Mouse (Mus musculus): ENCODE results near the gene Ppp1r3g. TPM values are rescaled to one million over a fixed set of nuclear protein-coding genes. Genes with fewer than 3 reads are reported as not detected.
A peak's percentile ranks its signal among the peaks of the same experiment; 100 is the strongest.

The Ppp1r3g gene
- polyA plus RNA-seq, 2 experiments, result 0.25 to 0.63 TPM

- WGBS (ENCODE audit: insufficient replicate concordance), result 67% methylated on average over 8 of the region's 8 CpGs
- Histone ChIP-seq H3K4me3 (ENCODE audit: insufficient read depth in 1 of 2, low read depth in 2 of 2, low read length in 2 of 2) (no peak overlapping the region), H3K27ac (no peak overlapping the region), H3K9ac (replicated peaks) (no peak overlapping the region), H3K4me2 (ENCODE audit: low read depth) (no peak overlapping the region), H3K9me3 (ENCODE audit: control insufficient read depth, low read length) (no peaks in the 10 kb centered on the region), H3K27me3 (ENCODE audit: control insufficient read depth, insufficient read depth, low read length) (no peaks in the 10 kb centered on the region), H3K36me3 (replicated peaks; ENCODE audit: control insufficient read depth, insufficient read depth, low read depth) (no peaks in the 10 kb centered on the region), H3K4me1 (replicated peaks; ENCODE audit: control insufficient read depth in 2 of 2, insufficient read depth in 2 of 2, low read length in 1 of 2) (peaks cover 2 to 12% of the 10 kb centered on the region in 2 experiments; a peak in 3 of 4 replicates)
- ATAC-seq (ENCODE audit: insufficient read depth) (no peak), DNase-seq (ENCODE audit: low read depth in 3 of 3, low spot score in 3 of 3) (peak; percentile 11 to 12 (median 11))
- TF ChIP-seq EP300 (IDR thresholded peaks at IDR 0.05; ENCODE audit: low read depth) (no peak), CTCF (IDR thresholded peaks at IDR 0.05; ENCODE audit: low read depth) (no peak)
Measured at GRCm38 (mm10) chr13:35994067-35994466, 35.4 kb downstream of the Ppp1r3g start.

- DNase-seq (ENCODE audit: low read depth in 3 of 3, low spot score in 3 of 3) (no peak), ATAC-seq (ENCODE audit: insufficient read depth) (no peak)
- H3K27ac ChIP-seq, result no peak overlapping the region
- H3K36me3 ChIP-seq (replicated peaks; ENCODE audit: control insufficient read depth, insufficient read depth, low read depth), result no peaks in the 10 kb centered on the region
- H3K4me1 ChIP-seq (replicated peaks; ENCODE audit: control insufficient read depth in 2 of 2, insufficient read depth in 2 of 2, low read length in 1 of 2), result peaks cover 2 to 12% of the 10 kb centered on the region in 2 experiments; a peak in 3 of 4 replicates
- WGBS (ENCODE audit: insufficient replicate concordance), result 72% methylated on average over 3 of the region's 3 CpGs
- no peak overlapping the region for H3K9ac ChIP-seq (replicated peaks)
- H3K9me3 ChIP-seq (ENCODE audit: control insufficient read depth, low read length), result no peaks in the 10 kb centered on the region
- TF ChIP-seq EP300 (IDR thresholded peaks at IDR 0.05; ENCODE audit: low read depth) (no peak), CTCF (IDR thresholded peaks at IDR 0.05; ENCODE audit: low read depth) (no peak)
- H3K27me3 ChIP-seq (ENCODE audit: control insufficient read depth, insufficient read depth, low read length), result no peaks in the 10 kb centered on the region
- no peak overlapping the region for H3K4me3 ChIP-seq (ENCODE audit: insufficient read depth in 1 of 2, low read depth in 2 of 2, low read length in 2 of 2)
- H3K4me2 ChIP-seq (ENCODE audit: low read depth), result no peak overlapping the region
Measured at GRCm38 (mm10) chr13:35995231-35995630, 36.6 kb downstream of the Ppp1r3g start.

- WGBS (ENCODE audit: insufficient replicate concordance), result 78% methylated on average over 2 of the region's 2 CpGs
- H3K4me3 ChIP-seq (ENCODE audit: insufficient read depth in 1 of 2, low read depth in 2 of 2, low read length in 2 of 2), result no peak overlapping the region
- DNase-seq (ENCODE audit: low read depth in 3 of 3, low spot score in 3 of 3), result no peak
Measured at GRCm38 (mm10) chr13:35995696-35996426, 37.2 kb downstream of the Ppp1r3g start.

GRCm38 (mm10) chr13:35997606-35998005 lies 39.0 kb downstream of the Ppp1r3g start:
- H3K27me3 ChIP-seq (ENCODE audit: control insufficient read depth, insufficient read depth, low read length), result no peaks in the 10 kb centered on the region
- no peak overlapping the region for H3K4me2 ChIP-seq (ENCODE audit: low read depth)
- H3K4me1 ChIP-seq (replicated peaks; ENCODE audit: control insufficient read depth in 2 of 2, insufficient read depth in 2 of 2, low read length in 1 of 2), result peaks cover 2 to 12% of the 10 kb centered on the region in 2 experiments; a peak in 3 of 4 replicates
- H3K9ac ChIP-seq (replicated peaks), result no peak overlapping the region
- no peak overlapping the region for H3K4me3 ChIP-seq (ENCODE audit: insufficient read depth in 1 of 2, low read depth in 2 of 2, low read length in 2 of 2)
- H3K9me3 ChIP-seq (ENCODE audit: control insufficient read depth, low read length), result no peaks in the 10 kb centered on the region
- WGBS (ENCODE audit: insufficient replicate concordance), result 78% methylated on average over 4 of the region's 4 CpGs
- TF ChIP-seq CTCF (IDR thresholded peaks at IDR 0.05; ENCODE audit: low read depth) (no peak), EP300 (IDR thresholded peaks at IDR 0.05; ENCODE audit: low read depth) (no peak)
- ATAC-seq (ENCODE audit: insufficient read depth), result no peak
- no peaks in the 10 kb centered on the region for H3K36me3 ChIP-seq (replicated peaks; ENCODE audit: control insufficient read depth, insufficient read depth, low read depth)
- DNase-seq (ENCODE audit: low read depth in 3 of 3, low spot score in 3 of 3), result no peak
- no peak overlapping the region for H3K27ac ChIP-seq

More at GRCm38 (mm10) chr13:35995696-35996426, 37.2 kb downstream of the Ppp1r3g start:
- Histone ChIP-seq H3K27me3 (ENCODE audit: control insufficient read depth, insufficient read depth, low read length) (no peaks in the 10 kb centered on the region), H3K4me1 (replicated peaks; ENCODE audit: control insufficient read depth in 2 of 2, insufficient read depth in 2 of 2, low read length in 1 of 2) (peaks cover 2 to 12% of the 10 kb centered on the region in 2 experiments; a peak in 3 of 4 replicates), H3K36me3 (replicated peaks; ENCODE audit: control insufficient read depth, insufficient read depth, low read depth) (no peaks in the 10 kb centered on the region), H3K9ac (replicated peaks) (no peak overlapping the region), H3K27ac (no peak overlapping the region), H3K9me3 (ENCODE audit: control insufficient read depth, low read length) (no peaks in the 10 kb centered on the region), H3K4me2 (ENCODE audit: low read depth) (no peak overlapping the region)
- TF ChIP-seq EP300 (IDR thresholded peaks at IDR 0.05; ENCODE audit: low read depth), result no peak
- TF ChIP-seq CTCF (IDR thresholded peaks at IDR 0.05; ENCODE audit: low read depth), result no peak
- peak; percentile 52; the same call in 1 of the 2 replicates for ATAC-seq (ENCODE audit: insufficient read depth)

- Histone ChIP-seq H3K4me2 (ENCODE audit: low read depth) (no peak overlapping the region), H3K9me3 (ENCODE audit: control insufficient read depth, low read length) (no peaks in the 10 kb centered on the region), H3K27me3 (ENCODE audit: control insufficient read depth, insufficient read depth, low read length) (no peaks in the 10 kb centered on the region), H3K27ac (no peak overlapping the region), H3K4me3 (ENCODE audit: insufficient read depth in 1 of 2, low read depth in 2 of 2, low read length in 2 of 2) (no peak overlapping the region), H3K36me3 (replicated peaks; ENCODE audit: control insufficient read depth, insufficient read depth, low read depth) (no peaks in the 10 kb centered on the region), H3K9ac (replicated peaks) (no peak overlapping the region), H3K4me1 (replicated peaks; ENCODE audit: control insufficient read depth in 2 of 2, insufficient read depth in 2 of 2, low read length in 1 of 2) (peaks cover 2 to 8% of the 10 kb centered on the region in 2 experiments; a peak in 2 of 4 replicates)
- TF ChIP-seq CTCF (IDR thresholded peaks at IDR 0.05; ENCODE audit: low read depth) (no peak), EP300 (IDR thresholded peaks at IDR 0.05; ENCODE audit: low read depth) (no peak)
- no peak for DNase-seq (ENCODE audit: low read depth in 3 of 3, low spot score in 3 of 3)
- WGBS (ENCODE audit: insufficient replicate concordance), result 24% methylated on average over 1 of the region's 1 CpGs
- no peak for ATAC-seq (ENCODE audit: insufficient read depth)
Measured at GRCm38 (mm10) chr13:36000798-36001197, 42.2 kb downstream of the Ppp1r3g start.

Measured in liver, embryonic 14.5 days (tissue).